Mouse (Mus musculus) lung, adult 2 months (tissue): ENCODE results near the gene Hist1h1a. TPM values are rescaled to one million over a fixed set of nuclear protein-coding genes. Genes with fewer than 3 reads are reported as not detected.
"Not testable (repeated sequence)": the region's sequence is repeated elsewhere in the genome, so short reads cannot be mapped to it uniquely, and the experiment has no call there.

Experiments
- DNase-seq: peaks from one replicate; pipeline ENCODE4 v3.0.0; 2022
- H3K4me1 ChIP-seq: fragments of 200-500 bp; 2 replicates; pipeline ENCODE4 v1.6.1; 2011; ENCODE audit warnings: low read length; ENCODE audit not compliant: control insufficient read depth, insufficient read depth
- H3K4me3 ChIP-seq: fragments of 200-500 bp; replicated peaks from 2 replicates; pipeline ENCODE3; 2011; ENCODE audit warnings: low read depth, mild to moderate bottlenecking, control low read depth, low read length; ENCODE audit errors: extremely low read depth
- CTCF ChIP-seq: fragments of 200-500 bp; IDR thresholded peaks from 2 replicates; pipeline ENCODE4 v1.5.1; 2011; ENCODE audit warnings: mild to moderate bottlenecking, low read length, control low read depth; ENCODE audit not compliant: insufficient read depth
- POLR2A ChIP-seq: fragments of 200-500 bp; IDR thresholded peaks from 2 replicates; pipeline ENCODE4 v1.6.1; 2011; ENCODE audit warnings: low read depth, mild to moderate bottlenecking, control low read depth, low read length, borderline replicate concordance; ENCODE audit errors: extremely low read depth
- WGBS: fragments of 180-500 bp; shearing (Covaris S2); methylation state at CpG from one replicate; pipeline ENCODE4 v1.1.7; 2018; 5-methylcytosine and 5-hydroxymethylcytosine counted together
- polyA plus RNA-seq: library from polyadenylated mRNA; depleted of rRNA; stranded (reverse); fragments of >200 nt; gene quantifications from 2 replicates; pipeline ENCODE4 v1.2.3, GENCODE M21; 2012; rRNA removed

Gene Hist1h1a
- not detected in 2 replicates for polyA plus RNA-seq

GRCm38 (mm10) chr13:23763586-23764323, at the start of gene Hist1h1a:
TSS of gene Hist1h1a (plus strand) at chr13:23763666.
- H3K4me3 ChIP-seq, result peak within 1 kb of the TSS; percentile 80
- DNase-seq, result peak; percentile 72
- 3% methylated on average over 34 of the region's 34 CpGs for WGBS
- TF ChIP-seq CTCF (no peak), POLR2A (peak; percentile 77; the same call in 1 of the 2 replicates)
- peaks cover 2% of the 10 kb centered on the region; the same call in 1 of the 2 replicates for H3K4me1 ChIP-seq

GRCm38 (mm10) chr13:23716261-23717042, 47.0 kb upstream of the Hist1h1a start:
- no peak for DNase-seq
- H3K4me1 ChIP-seq, result no peaks in the 10 kb centered on the region
- WGBS, result 78% methylated on average over 5 of the region's 5 CpGs
- H3K4me3 ChIP-seq, result no peak overlapping the region
- TF ChIP-seq POLR2A (no peak), CTCF (no peak)

GRCm38 (mm10) chr13:23717176-23717575, 46.3 kb upstream of the Hist1h1a start:
- TF ChIP-seq CTCF, result no peak
- TF ChIP-seq POLR2A, result no peak
- 49% methylated on average over 11 of the region's 11 CpGs for WGBS
- Histone ChIP-seq H3K4me3 (no peak overlapping the region), H3K4me1 (no peaks in the 10 kb centered on the region)
- no peak for DNase-seq

GRCm38 (mm10) chr13:23717593-23718245, 45.7 kb upstream of the Hist1h1a start:
- not testable (repeated sequence) for H3K4me3 ChIP-seq, DNase-seq, H3K4me1 ChIP-seq
- WGBS, result 19% methylated on average over 2 of the region's 2 CpGs

- no peak for DNase-seq
- Histone ChIP-seq H3K4me1 (no peaks in the 10 kb centered on the region), H3K4me3 (no peak overlapping the region)
- 77% methylated on average over 4 of the region's 4 CpGs for WGBS
- TF ChIP-seq CTCF, result no peak
- TF ChIP-seq POLR2A, result no peak
Observed at GRCm38 (mm10) chr13:23724239-23724638, 39.2 kb upstream of the Hist1h1a start.

GRCm38 (mm10) chr13:23725213-23725612, 38.3 kb upstream of the Hist1h1a start:
- H3K4me3 ChIP-seq, result no peak overlapping the region
- WGBS, result 95% methylated on average over 1 of the region's 1 CpGs
- TF ChIP-seq CTCF, result no peak
- TF ChIP-seq POLR2A, result no peak
- DNase-seq, result no peak
- no peaks in the 10 kb centered on the region for H3K4me1 ChIP-seq

- no peak for TF ChIP-seq CTCF
- no peak for TF ChIP-seq POLR2A
- H3K4me1 ChIP-seq, result no peaks in the 10 kb centered on the region
- 79% methylated on average over 18 of the region's 18 CpGs for WGBS
- DNase-seq, result no peak
- no peak overlapping the region for H3K4me3 ChIP-seq
Observed at GRCm38 (mm10) chr13:23728472-23729191, 34.8 kb upstream of the Hist1h1a start.

GRCm38 (mm10) chr13:23729192-23729525, 34.3 kb upstream of the Hist1h1a start:
- Histone ChIP-seq H3K4me1 (no peaks in the 10 kb centered on the region), H3K4me3 (no peak overlapping the region)
- no peak for DNase-seq
- no peak for TF ChIP-seq CTCF
- TF ChIP-seq POLR2A, result no peak
- WGBS, result 80% methylated on average over 9 of the region's 9 CpGs

GRCm38 (mm10) chr13:23729706-23730105, 33.8 kb upstream of the Hist1h1a start:
- TF ChIP-seq CTCF (no peak), POLR2A (no peak)
- no peak for DNase-seq
- no peak overlapping the region for H3K4me3 ChIP-seq
- no peaks in the 10 kb centered on the region for H3K4me1 ChIP-seq
- WGBS, result 91% methylated on average over 5 of the region's 5 CpGs
